Mouse (Mus musculus): Measurements from ENCODE around the gene Dazap1.

Dazap1 gene

GRCm38 (mm10) chr10:80248971-80249640 lies 12.2 kb upstream of the Dazap1 start, which contains the start of gene Ndufs7:
Gene Ndufs7 (plus strand): TSS chr10:80249121.
- in situ Hi-C loops (cut with MboI, MseI): loop anchor here (5.0 kb wide), 1 partner anchor 72 kb away; the partner anchor contains the start of gene Efna2

- in situ Hi-C loops (cut with MboI, MseI): no loop called here
Measured at GRCm38 (mm10) chr10:80250059-80250458, 11.2 kb upstream of the Dazap1 start.

GRCm38 (mm10) chr10:80250573-80250972 lies 10.7 kb upstream of the Dazap1 start:
- in situ Hi-C loops (cut with MboI, MseI): no loop called here

- in situ Hi-C loops (cut with MboI, MseI): no loop called here
Measured at GRCm38 (mm10) chr10:80252011-80252410, 9.3 kb upstream of the Dazap1 start.

GRCm38 (mm10) chr10:80252493-80253274 lies 8.6 kb upstream of the Dazap1 start:
- in situ Hi-C loops (cut with MboI, MseI): no loop called here

GRCm38 (mm10) chr10:80253551-80253950 lies 7.7 kb upstream of the Dazap1 start:
- in situ Hi-C loops (cut with MboI, MseI): no loop called here

GRCm38 (mm10) chr10:80254331-80255297 lies 6.7 kb upstream of the Dazap1 start:
- in situ Hi-C loops (cut with MboI, MseI): no loop called here

GRCm38 (mm10) chr10:80255881-80256535 lies 5.3 kb upstream of the Dazap1 start:
- in situ Hi-C loops (cut with MboI, MseI): no loop called here

- in situ Hi-C loops (cut with MboI, MseI): no loop called here
Measured at GRCm38 (mm10) chr10:80257936-80258335, 3.4 kb upstream of the Dazap1 start.

GRCm38 (mm10) chr10:80258752-80259462 lies 2.4 kb upstream of the Dazap1 start:
- in situ Hi-C loops (cut with MboI, MseI): no loop called here

GRCm38 (mm10) chr10:80259463-80259805 lies 1.9 kb upstream of the Dazap1 start:
- in situ Hi-C loops (cut with MboI, MseI): no loop called here

- in situ Hi-C loops (cut with MboI, MseI): no loop called here
Measured at GRCm38 (mm10) chr10:80259861-80260641, 1.2 kb upstream of the Dazap1 start.

GRCm38 (mm10) chr10:80261585-80261968 lies 291 bp downstream of the Dazap1 start:
- in situ Hi-C loops (cut with MboI, MseI): no loop called here

- in situ Hi-C loops (cut with MboI, MseI): no loop called here
Measured at GRCm38 (mm10) chr10:80262169-80262568, 883 bp downstream of the Dazap1 start.

GRCm38 (mm10) chr10:80262776-80263365 lies 1.6 kb downstream of the Dazap1 start:
- in situ Hi-C loops (cut with MboI, MseI): no loop called here

GRCm38 (mm10) chr10:80264341-80265148 lies 3.3 kb downstream of the Dazap1 start:
- in situ Hi-C loops (cut with MboI, MseI): no loop called here

- in situ Hi-C loops (cut with MboI, MseI): no loop called here
Measured at GRCm38 (mm10) chr10:80265149-80265486, 3.8 kb downstream of the Dazap1 start.

GRCm38 (mm10) chr10:80270099-80270498 lies 8.8 kb downstream of the Dazap1 start:
- in situ Hi-C loops (cut with MboI, MseI): no loop called here

GRCm38 (mm10) chr10:80270734-80271181 lies 9.5 kb downstream of the Dazap1 start:
- in situ Hi-C loops (cut with MboI, MseI): no loop called here

All from regulatory T cell (primary cell).